Mouse (Mus musculus) heart, embryonic 13.5 days (tissue): ENCODE data around the gene Shank2. TPM values are rescaled to one million over a fixed set of nuclear protein-coding genes. Genes with fewer than 3 reads are reported as not detected.
A peak's percentile ranks its signal among the peaks of the same experiment; 100 is the strongest.

Source experiments
- ATAC-seq: fragments of 200-750 bp; cut with Nextera tagmentation; 2 replicates; pipeline ENCODE4 v1.8.0; 2017; ENCODE audit warnings: moderate TSS enrichment; ENCODE audit not compliant: insufficient number of reproducible peaks, low FRiP score, low TSS enrichment; ENCODE audit errors: extremely low read depth
- H3K27ac ChIP-seq: fragments of 300-500 bp; sonication (generic); replicated peaks from 2 replicates; pipeline ENCODE4 v1.5.1; 2015; ENCODE audit warnings: moderate library complexity, mild to moderate bottlenecking, inconsistent platforms
- H3K27me3 ChIP-seq: fragments of 300-500 bp; sonication (generic); replicated peaks from 2 replicates; pipeline ENCODE4 v1.6.1; 2015; ENCODE audit warnings: mild to moderate bottlenecking, inconsistent platforms
- H3K36me3 ChIP-seq: fragments of 300-500 bp; sonication (generic); 2 replicates; pipeline ENCODE4 v1.6.1; 2015; ENCODE audit warnings: mild to moderate bottlenecking, inconsistent platforms
- H3K4me1 ChIP-seq: fragments of 300-500 bp; sonication (generic); 2 replicates; pipeline ENCODE4 v1.6.1; 2015; ENCODE audit warnings: inconsistent platforms
- H3K4me2 ChIP-seq: fragments of 300-500 bp; sonication (generic); 2 replicates; pipeline ENCODE4 v1.6.1; 2015; ENCODE audit warnings: inconsistent platforms, mild to moderate bottlenecking, moderate library complexity
- H3K4me3 ChIP-seq: fragments of 300-500 bp; sonication (generic); 2 replicates; pipeline ENCODE4 v1.5.1; 2015; ENCODE audit warnings: moderate library complexity, mild to moderate bottlenecking, inconsistent platforms
- H3K9ac ChIP-seq: fragments of 300-500 bp; sonication (generic); 2 replicates; pipeline ENCODE4 v1.6.1; 2015; ENCODE audit warnings: inconsistent platforms, mild to moderate bottlenecking, moderate library complexity
- H3K9me3 ChIP-seq: fragments of 300-500 bp; sonication (generic); 2 replicates; pipeline ENCODE4 v1.6.1; 2016; ENCODE audit warnings: inconsistent platforms
- WGBS: fragments of 180-500 bp; shearing (Covaris S2); methylation state at CpG from one replicate; pipeline ENCODE4 v1.1.7; 2015; ENCODE audit warnings: mixed read lengths; 5-methylcytosine and 5-hydroxymethylcytosine counted together
- polyA plus RNA-seq: library from polyadenylated mRNA; unstranded; fragments of >200 nt; fragmentation: Nextera tagmentation; extraction: Ambion mirVana; gene quantifications from 2 replicates; pipeline ENCODE4 v1.2.1, GENCODE M21; 2015

The Shank2 gene
- polyA plus RNA-seq, 1 experiment from 2014 or later, result 0.37 TPM

DNA sequence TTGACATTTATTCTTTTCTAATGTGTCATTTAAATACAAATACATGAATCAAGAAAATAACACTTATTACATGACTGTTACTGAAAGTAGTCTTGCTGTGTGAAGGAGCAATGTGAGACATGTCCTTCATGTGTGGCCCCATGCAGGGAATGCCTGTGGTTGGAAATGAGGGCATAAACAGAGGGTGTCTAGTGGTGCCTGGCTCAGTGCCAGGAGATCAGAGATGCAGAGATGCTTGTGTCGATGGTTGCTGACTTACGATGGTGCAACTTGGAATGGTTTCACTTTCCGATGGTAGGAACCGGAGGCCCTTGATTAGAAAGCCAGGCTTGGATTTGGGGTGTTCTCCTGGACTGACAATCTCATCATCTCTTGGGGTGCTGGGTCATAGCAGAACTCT is 140.3 kb downstream of the Shank2 start:
- WGBS, result 79% methylated on average over 4 of the region's 4 CpGs
- Histone ChIP-seq H3K9ac (no peak overlapping the region), H3K4me3 (no peak overlapping the region), H3K36me3 (no peaks in the 10 kb centered on the region), H3K4me2 (no peak overlapping the region), H3K9me3 (no peaks in the 10 kb centered on the region), H3K27me3 (peaks cover 3% of the 10 kb centered on the region; the same call in 1 of the 2 replicates), H3K4me1 (no peaks in the 10 kb centered on the region), H3K27ac (no peak overlapping the region)
- no peak for ATAC-seq

DNA sequence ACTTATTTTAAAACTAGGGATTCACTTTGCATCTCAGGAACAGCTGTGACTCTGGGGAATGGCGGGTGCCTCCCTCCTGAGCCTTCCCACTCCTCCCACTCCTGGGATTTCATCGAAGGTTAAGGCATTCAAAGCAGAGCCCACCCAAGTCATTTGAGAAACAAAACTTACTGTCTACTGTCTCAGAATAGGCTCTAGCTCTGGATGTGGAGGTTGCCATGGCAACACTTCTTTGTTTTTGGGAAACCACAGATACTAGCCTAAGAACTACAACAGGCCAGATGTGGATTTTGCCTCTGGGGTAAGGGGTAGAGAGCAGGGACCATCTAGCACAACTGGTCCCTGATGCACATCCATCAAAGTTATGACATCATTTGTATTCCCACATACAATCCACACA is 142.2 kb downstream of the Shank2 start:
- Histone ChIP-seq H3K9ac (no peak overlapping the region), H3K27ac (no peak overlapping the region), H3K27me3 (peaks cover 3% of the 10 kb centered on the region; the same call in 1 of the 2 replicates), H3K36me3 (no peaks in the 10 kb centered on the region), H3K4me2 (no peak overlapping the region), H3K9me3 (no peaks in the 10 kb centered on the region), H3K4me3 (no peak overlapping the region), H3K4me1 (no peaks in the 10 kb centered on the region)
- WGBS, result 61% methylated on average over 2 of the region's 2 CpGs
- ATAC-seq, result no peak

DNA sequence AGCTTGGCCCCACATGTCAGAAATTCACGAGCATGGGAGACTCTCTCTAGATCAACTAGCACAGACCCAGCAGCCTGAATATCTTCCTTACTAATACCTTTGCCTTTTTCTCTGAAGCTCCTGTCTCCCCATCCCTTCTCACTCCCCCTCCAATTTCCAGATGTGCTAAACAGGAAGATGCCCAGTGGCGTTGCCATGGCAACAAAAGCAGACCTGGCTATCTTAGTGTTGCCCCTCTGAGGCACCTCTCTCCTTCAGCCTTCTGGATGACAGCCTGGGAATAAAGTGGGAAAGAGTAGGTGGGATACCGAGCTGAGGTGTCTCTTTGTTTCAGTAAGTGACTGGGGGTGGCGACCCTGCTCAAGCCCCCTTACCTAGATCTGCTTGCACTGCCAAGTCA is 146.4 kb downstream of the Shank2 start:
- no peak overlapping the region for H3K4me3 ChIP-seq
- H3K27me3 ChIP-seq, result no peaks in the 10 kb centered on the region
- H3K4me2 ChIP-seq, result no peak overlapping the region
- peaks cover 8% of the 10 kb centered on the region for H3K4me1 ChIP-seq
- H3K9me3 ChIP-seq, result no peaks in the 10 kb centered on the region
- no peak for ATAC-seq
- H3K9ac ChIP-seq, result no peak overlapping the region
- no peaks in the 10 kb centered on the region for H3K36me3 ChIP-seq
- no peak overlapping the region for H3K27ac ChIP-seq
- 59% methylated on average over 4 of the region's 4 CpGs for WGBS

DNA sequence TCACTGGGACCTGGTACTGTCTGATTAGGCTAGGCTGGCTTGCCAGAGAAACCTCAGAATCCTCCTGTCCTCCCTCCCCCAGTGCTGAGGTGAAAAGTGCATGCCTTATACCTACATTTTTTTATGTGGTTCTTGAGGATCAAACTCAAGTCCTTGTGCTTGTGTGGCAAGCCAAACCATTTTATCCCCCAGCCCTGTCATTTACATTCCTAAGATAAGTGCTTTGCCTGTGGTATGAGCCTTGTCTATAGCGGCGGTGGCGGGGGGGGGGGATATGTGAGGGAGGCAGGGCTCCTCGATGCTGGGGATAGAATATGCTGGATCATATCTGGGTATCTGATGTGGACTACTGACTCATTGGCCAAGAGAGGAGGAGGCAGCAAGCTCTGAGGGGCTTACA is 151.4 kb downstream of the Shank2 start:
- Histone ChIP-seq H3K4me3 (no peak overlapping the region), H3K4me2 (no peak overlapping the region), H3K36me3 (no peaks in the 10 kb centered on the region), H3K27ac (no peak overlapping the region), H3K27me3 (peaks cover 11% of the 10 kb centered on the region; the same call in 1 of the 2 replicates), H3K4me1 (peaks cover 14% of the 10 kb centered on the region), H3K9me3 (no peaks in the 10 kb centered on the region), H3K9ac (no peak overlapping the region)
- 17% methylated on average over 4 of the region's 4 CpGs for WGBS
- no peak for ATAC-seq

DNA sequence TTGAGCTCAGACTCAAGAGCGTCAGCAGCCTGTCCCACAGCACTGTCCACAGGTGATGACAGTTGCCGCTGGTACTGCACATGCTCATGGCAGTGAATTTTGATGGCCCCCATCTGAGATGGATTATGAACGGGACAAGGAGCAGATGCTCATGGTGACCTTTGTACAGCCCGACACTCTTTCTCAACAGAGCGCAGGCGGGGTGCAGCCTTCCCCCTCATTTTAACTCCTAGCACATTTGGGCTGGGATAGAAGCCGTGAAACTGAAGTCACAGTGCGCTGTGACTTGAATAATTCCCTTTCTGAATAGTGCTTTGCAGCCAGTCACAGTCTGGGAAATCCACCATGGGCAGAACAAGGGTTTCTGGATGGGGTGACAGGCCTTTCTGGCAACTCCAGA is 152.0 kb downstream of the Shank2 start:
- Histone ChIP-seq H3K4me2 (no peak overlapping the region), H3K27ac (no peak overlapping the region), H3K27me3 (peaks cover 11% of the 10 kb centered on the region; the same call in 1 of the 2 replicates), H3K4me3 (no peak overlapping the region), H3K9ac (no peak overlapping the region), H3K9me3 (no peaks in the 10 kb centered on the region), H3K4me1 (peaks cover 14% of the 10 kb centered on the region), H3K36me3 (no peaks in the 10 kb centered on the region)
- 57% methylated on average over 8 of the region's 8 CpGs for WGBS
- ATAC-seq, result no peak

DNA sequence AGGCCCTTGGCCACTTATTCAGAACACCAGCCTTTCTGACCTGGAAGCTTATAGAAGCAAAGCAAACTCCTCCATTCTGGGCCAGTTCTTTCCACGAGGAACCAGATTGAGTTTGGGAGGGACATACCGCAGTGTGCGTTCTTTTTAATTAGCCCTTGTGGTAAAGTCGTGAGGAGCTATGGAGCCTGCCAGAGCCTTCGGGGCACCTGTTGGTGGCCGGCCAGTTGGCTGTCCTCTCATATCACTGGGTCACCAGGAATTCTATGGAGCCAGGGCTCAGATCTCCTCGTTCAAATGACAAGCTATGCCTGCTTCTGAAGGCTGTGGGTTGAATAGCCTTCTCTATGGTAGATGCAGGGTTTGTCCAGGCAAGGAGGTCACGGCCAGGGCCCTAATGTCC is 156.2 kb downstream of the Shank2 start:
- Histone ChIP-seq H3K4me3 (no peak overlapping the region), H3K4me2 (no peak overlapping the region), H3K36me3 (no peaks in the 10 kb centered on the region), H3K27ac (no peak overlapping the region), H3K4me1 (peaks cover 8% of the 10 kb centered on the region), H3K9me3 (no peaks in the 10 kb centered on the region), H3K9ac (no peak overlapping the region), H3K27me3 (peaks cover 14% of the 10 kb centered on the region; the same call in 1 of the 2 replicates)
- no peak for ATAC-seq
- WGBS, result 83% methylated on average over 8 of the region's 8 CpGs

DNA sequence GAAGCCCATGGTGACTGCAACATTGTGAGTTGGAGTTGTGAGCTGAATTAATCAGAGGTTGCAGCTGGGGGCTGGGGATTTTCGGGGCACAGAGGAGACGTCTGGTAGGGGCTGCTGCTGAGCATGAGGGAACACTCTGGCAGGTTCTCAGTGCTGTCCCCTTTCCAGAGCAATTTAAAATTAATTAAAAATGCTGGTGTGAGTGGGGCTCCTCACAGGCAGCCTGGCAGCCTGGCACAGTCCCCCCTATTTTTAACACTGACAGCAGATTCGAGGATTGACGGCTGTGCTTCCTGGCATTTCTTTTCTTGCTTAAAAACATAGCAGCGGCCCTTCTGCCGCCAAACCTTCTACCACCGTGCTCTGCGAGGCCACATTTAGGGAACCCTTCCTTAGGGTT is 157.8 kb downstream of the Shank2 start:
- Histone ChIP-seq H3K4me1 (no peaks in the 10 kb centered on the region), H3K9ac (no peak overlapping the region), H3K27ac (no peak overlapping the region), H3K36me3 (no peaks in the 10 kb centered on the region), H3K9me3 (no peaks in the 10 kb centered on the region), H3K4me3 (no peak overlapping the region), H3K4me2 (no peak overlapping the region), H3K27me3 (peaks cover 13% of the 10 kb centered on the region; the same call in 1 of the 2 replicates)
- 74% methylated on average over 8 of the region's 8 CpGs for WGBS
- no peak for ATAC-seq

DNA sequence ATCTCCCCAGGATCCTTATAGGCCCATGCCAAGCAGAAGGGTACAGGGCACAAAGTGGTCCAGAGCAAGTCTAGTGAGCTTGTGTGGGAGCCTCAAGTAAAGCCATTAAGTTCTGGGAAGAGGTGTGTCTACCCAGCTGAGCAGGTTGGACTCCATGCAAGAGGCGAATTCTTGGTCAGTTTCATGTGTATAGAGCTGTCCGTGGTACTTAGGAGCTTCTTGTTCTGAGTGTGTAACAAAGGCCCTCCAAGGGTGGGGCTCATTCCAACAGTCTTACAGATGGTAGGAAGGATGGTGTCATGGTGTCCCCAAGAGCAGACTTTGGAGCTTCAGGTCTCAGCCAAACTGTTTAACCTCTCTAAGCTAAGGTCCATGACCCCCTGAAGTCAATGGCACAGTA is 158.3 kb downstream of the Shank2 start:
- Histone ChIP-seq H3K9ac (no peak overlapping the region), H3K4me3 (no peak overlapping the region), H3K36me3 (no peaks in the 10 kb centered on the region), H3K4me2 (no peak overlapping the region), H3K27me3 (peaks cover 15% of the 10 kb centered on the region; the same call in 1 of the 2 replicates), H3K4me1 (no peaks in the 10 kb centered on the region), H3K9me3 (no peaks in the 10 kb centered on the region), H3K27ac (no peak overlapping the region)
- WGBS, result 55% methylated on average over 2 of the region's 2 CpGs
- no peak for ATAC-seq

DNA sequence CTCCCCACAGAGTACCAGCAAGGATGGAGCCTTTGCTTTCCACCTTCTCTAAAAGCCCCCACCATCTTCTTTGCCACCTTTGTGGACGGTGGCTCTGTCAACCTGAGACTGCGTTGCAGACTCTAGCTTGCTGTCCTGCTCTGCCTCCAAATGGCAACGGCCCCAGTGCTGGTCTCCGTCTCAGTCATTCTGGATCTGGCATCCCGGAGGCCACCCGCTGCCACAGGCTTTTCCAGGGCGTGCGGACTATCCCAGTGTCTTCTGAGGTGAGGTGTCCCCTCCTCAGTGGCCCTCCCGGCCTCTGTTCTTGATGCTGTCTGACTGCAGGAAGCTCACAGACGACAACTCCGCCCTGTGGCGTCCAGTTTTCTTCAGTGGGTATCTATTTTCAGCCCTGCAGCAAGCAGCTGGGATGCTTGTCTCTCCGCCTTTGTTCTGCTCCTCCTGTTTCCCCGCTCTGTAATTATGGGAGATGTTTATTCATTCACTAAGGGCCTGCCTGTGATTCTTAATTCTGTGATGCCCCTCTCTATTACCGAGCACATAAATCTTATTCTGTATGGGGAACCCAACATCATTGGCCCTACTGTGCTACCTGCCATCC is 159.0 kb downstream of the Shank2 start:
- no peak overlapping the region for H3K4me2 ChIP-seq
- H3K27ac ChIP-seq, result no peak overlapping the region
- H3K9ac ChIP-seq, result no peak overlapping the region
- peaks cover 18% of the 10 kb centered on the region; the same call in 1 of the 2 replicates for H3K27me3 ChIP-seq
- no peaks in the 10 kb centered on the region for H3K36me3 ChIP-seq
- no peak overlapping the region for H3K4me3 ChIP-seq
- no peaks in the 10 kb centered on the region for H3K9me3 ChIP-seq
- 80% methylated on average over 15 of the region's 15 CpGs for WGBS
- H3K4me1 ChIP-seq, result no peaks in the 10 kb centered on the region
- no peak for ATAC-seq

DNA sequence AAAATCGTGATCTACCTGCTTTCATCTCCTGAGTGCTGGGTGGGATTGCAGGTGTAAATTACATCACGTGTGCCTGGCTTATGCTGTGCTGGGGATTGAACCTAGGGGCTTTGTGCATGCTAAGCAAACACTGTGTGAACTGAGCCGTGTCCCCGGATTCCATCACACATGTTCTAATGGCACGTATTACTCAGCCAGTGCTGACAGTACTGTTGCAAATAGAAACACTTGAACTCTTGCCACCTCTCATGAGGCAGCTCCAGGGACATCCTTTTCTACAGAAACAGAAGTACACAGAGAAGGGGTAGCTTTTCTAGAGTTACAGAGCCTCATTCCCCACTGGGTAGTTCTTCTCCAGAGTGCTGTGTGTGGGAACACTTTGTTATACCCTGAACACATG is 168.5 kb downstream of the Shank2 start:
- Histone ChIP-seq H3K9me3 (no peaks in the 10 kb centered on the region), H3K36me3 (no peaks in the 10 kb centered on the region), H3K4me2 (peak overlapping the region; percentile 7; the same call in 1 of the 2 replicates), H3K27me3 (peaks cover 46% of the 10 kb centered on the region), H3K4me3 (no peak overlapping the region), H3K4me1 (peaks cover 25% of the 10 kb centered on the region), H3K27ac (peak overlapping the region; percentile 46), H3K9ac (no peak overlapping the region)
- WGBS, result 48% methylated on average over 5 of the region's 5 CpGs
- no peak for ATAC-seq

DNA sequence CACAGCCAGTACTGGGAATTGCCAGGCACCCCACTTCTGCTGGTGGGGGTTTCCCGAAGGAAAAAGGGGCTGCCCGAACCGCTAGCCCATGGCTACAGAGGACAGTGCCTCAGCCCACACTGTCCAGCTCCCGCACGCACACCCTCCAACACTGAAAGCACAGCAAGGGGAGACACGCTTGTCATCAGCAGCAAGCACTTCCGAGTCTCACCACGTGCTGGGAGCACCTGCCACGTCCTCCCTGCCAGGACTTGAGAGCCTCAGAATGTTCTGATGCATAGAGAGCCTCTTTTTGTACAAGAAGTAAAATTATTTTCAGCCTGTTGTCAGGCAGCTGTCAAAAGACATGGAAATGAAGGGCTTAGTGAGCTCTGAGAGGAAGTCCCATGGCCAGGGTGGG is 169.0 kb downstream of the Shank2 start:
- peak overlapping the region; percentile 7; the same call in 1 of the 2 replicates for H3K4me2 ChIP-seq
- no peak overlapping the region for H3K9ac ChIP-seq
- H3K27ac ChIP-seq, result peak overlapping the region; percentile 46
- H3K36me3 ChIP-seq, result no peaks in the 10 kb centered on the region
- WGBS, result 64% methylated on average over 9 of the region's 9 CpGs
- no peak for ATAC-seq
- peaks cover 46% of the 10 kb centered on the region for H3K27me3 ChIP-seq
- no peaks in the 10 kb centered on the region for H3K9me3 ChIP-seq
- H3K4me1 ChIP-seq, result peaks cover 29% of the 10 kb centered on the region
- no peak overlapping the region for H3K4me3 ChIP-seq

DNA sequence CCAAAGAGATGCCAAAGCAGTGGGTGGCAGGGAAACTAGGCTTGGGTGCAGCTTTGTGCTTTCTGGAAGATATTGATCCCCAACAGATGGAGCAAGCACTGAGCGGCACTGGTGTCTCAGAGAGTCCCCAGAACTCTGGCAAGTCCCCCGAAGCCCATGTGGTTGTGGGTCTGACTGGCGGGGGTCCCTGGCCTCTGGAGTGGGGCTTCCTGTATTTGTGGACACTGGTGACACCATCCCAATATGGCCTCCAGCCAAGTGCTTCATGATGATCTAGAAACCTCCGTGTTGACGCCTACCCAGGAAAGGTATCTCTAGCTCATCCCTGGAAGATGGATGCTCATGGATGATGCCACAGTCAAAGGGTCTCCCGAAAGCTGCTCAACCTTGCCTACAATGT is 172.1 kb downstream of the Shank2 start:
- WGBS, result 83% methylated on average over 6 of the region's 6 CpGs
- no peaks in the 10 kb centered on the region for H3K36me3 ChIP-seq
- H3K9ac ChIP-seq, result no peak overlapping the region
- H3K27ac ChIP-seq, result no peak overlapping the region
- peaks cover 73% of the 10 kb centered on the region for H3K27me3 ChIP-seq
- no peak overlapping the region for H3K4me3 ChIP-seq
- no peak overlapping the region for H3K4me2 ChIP-seq
- H3K4me1 ChIP-seq, result peaks cover 33% of the 10 kb centered on the region
- ATAC-seq, result no peak
- no peaks in the 10 kb centered on the region for H3K9me3 ChIP-seq
